Mouse (Mus musculus) brown adipose tissue, adult 24 weeks (tissue): Measurements from ENCODE around the gene Sart3. TPM values are rescaled to one million over a fixed set of nuclear protein-coding genes. Genes with fewer than 3 reads are reported as not detected.

Source experiments
- H3K27ac ChIP-seq: fragments of 200-500 bp; replicated peaks from 2 replicates; pipeline ENCODE4 v1.5.1; 2012; ENCODE audit warnings: low read depth, mild to moderate bottlenecking, low read length
- H3K4me1 ChIP-seq: fragments of 200-500 bp; 2 replicates; pipeline ENCODE4 v1.6.1; 2012; ENCODE audit warnings: low read length, mixed read lengths; ENCODE audit not compliant: control insufficient read depth, insufficient read depth, insufficient read length
- H3K4me3 ChIP-seq: fragments of 200-500 bp; 2 replicates; pipeline ENCODE4 v1.5.1; 2012; ENCODE audit warnings: low read depth, mild to moderate bottlenecking, low read length, moderate library complexity; ENCODE audit not compliant: insufficient read depth
- polyA plus RNA-seq: library from polyadenylated mRNA; stranded (reverse); fragments of >200 nt; gene quantifications from 2 replicates; pipeline ENCODE4 v1.2.4, GENCODE M21; 2012; ENCODE audit not compliant: missing spikeins, insufficient read depth, insufficient read length

Sart3 gene
- polyA plus RNA-seq, 1 experiment, result 5.9 TPM

DNA sequence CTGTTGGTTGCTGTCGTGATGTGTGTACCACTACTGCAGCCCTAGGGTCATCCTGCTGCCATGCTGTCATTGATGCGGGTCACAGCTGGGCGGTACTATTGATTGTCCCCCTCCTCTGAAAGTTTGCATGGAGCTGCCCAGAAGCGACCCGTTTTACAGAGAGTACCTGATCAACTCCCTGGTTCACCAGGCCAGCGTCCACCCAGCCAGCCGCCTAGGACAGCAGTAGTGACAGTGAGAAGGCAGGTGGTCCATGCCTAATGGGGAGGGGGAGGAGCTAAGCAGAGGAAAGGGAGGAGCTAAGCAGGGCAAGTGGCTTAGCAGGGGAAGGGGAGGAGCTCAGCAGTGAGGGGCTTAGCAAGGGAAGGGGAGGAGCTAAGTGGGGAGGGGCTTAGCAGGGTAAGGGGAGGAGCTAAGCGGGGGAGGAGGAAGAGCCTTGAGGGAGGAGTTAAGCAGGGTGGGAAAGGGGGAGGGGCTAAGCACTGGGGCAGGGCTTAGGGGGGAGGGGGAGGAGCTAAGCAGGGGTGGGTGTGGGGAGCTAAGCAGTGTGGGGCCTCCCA, 79.0 kb downstream of the Sart3 start:
- H3K4me1 ChIP-seq, result no peaks in the 10 kb centered on the region
- no peak overlapping the region for H3K4me3 ChIP-seq
- no peak overlapping the region for H3K27ac ChIP-seq

Other genes starting within 250 kb of the Sart3 start
- gene Cmklr1, start 122.1 kb downstream of the Sart3 start, polyA plus RNA-seq, result 10.9 and 17.4 TPM in 2 replicates
- gene 1700069L16Rik, start 47.7 kb downstream of the Sart3 start, polyA plus RNA-seq, result not detected in 2 replicates
- 4.2 and 4.4 TPM in 2 replicates for gene Ficd, start 36.7 kb downstream of the Sart3 start, polyA plus RNA-seq
- 426 and 447 TPM in 2 replicates for gene Iscu, start 238 bp upstream of the Sart3 start, polyA plus RNA-seq
- 0.83 and 1.5 TPM in 2 replicates for gene Tmem119, start 28.0 kb upstream of the Sart3 start, polyA plus RNA-seq
- 5.5 and 6.0 TPM in 2 replicates for gene Selplg, start 60.1 kb upstream of the Sart3 start, polyA plus RNA-seq
- 12.6 and 19.9 TPM in 2 replicates for gene Coro1c, start 136.2 kb upstream of the Sart3 start, polyA plus RNA-seq
- 6.2 and 11.7 TPM in 2 replicates for gene Ssh1, start 221.4 kb upstream of the Sart3 start, polyA plus RNA-seq
- not detected in 2 replicates for gene Dao, start 231.2 kb upstream of the Sart3 start, polyA plus RNA-seq